Mouse (Mus musculus): ENCODE data around the gene Gm42688.

The Gm42688 gene

DNA sequence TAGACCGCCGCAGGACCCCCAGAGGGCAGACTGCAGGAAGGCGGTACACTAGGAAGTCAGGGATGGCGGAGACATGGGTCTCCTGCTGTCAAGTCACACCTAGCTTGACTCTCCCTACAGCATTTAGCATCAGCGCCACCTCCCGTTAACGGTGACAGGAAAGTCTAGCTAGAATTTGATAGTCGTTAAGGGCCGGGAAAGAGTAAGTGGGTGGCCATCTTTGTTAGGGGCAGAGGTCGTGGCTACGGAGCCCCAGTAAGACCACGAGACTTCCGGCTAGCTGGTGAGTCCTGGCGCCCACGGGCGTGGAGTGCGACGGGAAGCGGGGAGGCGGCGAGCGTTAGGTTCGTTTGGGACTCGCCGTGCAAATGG, at the start of gene Gm42688, which contains the start of gene Ccdc142:
Gene Gm42688 (plus strand): TSS at position 302 of the 372 bp plus-strand sequence.
Gene Ccdc142 (plus strand): TSS at position 286 of the 372 bp plus-strand sequence.
- DNase-seq: peak; percentile 87

DNA sequence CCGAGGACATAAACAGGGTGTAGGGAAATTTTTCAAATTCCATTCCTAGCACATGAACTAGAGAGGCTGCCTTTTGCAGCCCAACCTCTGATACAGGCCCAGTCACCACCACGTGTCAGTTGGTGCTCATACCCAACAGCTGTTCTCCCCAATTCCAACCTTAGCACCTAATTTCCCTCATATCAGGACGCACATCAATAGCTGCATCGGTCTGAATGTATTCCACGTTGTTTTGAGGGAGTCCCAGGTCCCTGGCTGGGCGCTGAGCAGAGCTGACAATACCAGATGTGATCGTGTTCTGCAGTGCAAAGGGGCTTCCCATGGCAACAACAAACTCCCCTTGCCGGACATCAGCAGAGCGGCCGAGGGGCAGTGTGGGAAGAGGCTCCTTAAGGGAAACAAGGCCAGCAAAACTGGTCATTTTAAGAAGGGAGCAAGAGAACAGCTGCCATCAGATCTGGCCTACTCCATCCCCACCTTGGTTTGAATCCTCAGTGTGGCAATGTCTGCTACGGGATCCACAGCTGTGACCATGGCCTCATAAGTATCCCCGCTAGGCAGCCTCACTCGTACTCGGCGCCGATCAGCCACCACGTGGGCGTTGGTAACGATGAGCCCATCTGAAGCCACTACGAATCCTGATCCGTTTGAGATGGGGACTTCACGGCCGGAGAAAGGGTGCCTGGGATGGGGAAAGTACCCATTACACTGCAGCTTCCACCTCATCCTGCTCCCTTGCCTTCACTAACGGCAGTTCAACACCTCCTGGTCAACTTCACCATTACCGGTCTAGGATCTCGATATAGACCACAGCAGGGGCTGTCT, 48.1 kb upstream of the Gm42688 start:
- DNase-seq: peak; percentile 36

DNA sequence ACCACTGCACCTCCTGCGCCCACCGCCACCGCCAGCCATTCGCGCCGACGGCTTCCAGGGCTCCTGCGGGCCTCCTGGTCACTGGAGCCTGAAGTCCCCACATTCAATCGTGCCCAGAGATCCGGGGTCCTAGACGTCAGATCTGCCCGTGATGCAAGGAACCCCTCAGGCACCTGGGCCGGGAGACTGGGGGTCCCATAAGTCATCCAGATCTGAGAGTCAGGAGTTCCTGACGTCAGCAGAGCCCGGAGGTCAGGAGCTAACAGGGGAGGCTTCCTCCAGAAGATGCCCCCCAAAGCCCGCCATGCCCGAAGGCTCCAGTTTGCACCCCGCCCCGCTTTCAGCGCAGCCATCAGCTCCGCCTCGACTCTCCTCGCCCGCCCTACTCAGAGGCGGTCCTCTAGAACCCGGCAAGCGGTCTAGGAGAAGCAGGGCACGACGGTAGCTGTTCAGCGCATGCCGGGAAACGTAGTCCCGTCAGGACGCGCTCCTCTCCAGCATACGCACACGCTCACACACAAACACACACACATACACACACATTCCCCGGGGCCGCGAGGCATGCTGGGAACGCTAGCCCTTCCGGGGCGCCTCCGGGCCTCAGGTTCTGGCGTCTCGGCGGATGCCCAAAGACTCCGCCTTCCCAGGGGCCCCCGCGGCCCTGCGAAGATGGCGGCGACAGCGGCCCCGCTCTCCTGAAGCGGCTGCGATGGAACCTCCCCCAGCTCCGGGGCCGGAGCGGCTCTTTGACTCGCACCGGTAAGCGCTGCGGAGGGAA, 47.2 kb upstream of the Gm42688 start, which contains the start of gene Aup1:
Gene Aup1 (plus strand): TSS at position 448 of the 778 bp plus-strand sequence.
- DNase-seq: peak; percentile 95

DNA sequence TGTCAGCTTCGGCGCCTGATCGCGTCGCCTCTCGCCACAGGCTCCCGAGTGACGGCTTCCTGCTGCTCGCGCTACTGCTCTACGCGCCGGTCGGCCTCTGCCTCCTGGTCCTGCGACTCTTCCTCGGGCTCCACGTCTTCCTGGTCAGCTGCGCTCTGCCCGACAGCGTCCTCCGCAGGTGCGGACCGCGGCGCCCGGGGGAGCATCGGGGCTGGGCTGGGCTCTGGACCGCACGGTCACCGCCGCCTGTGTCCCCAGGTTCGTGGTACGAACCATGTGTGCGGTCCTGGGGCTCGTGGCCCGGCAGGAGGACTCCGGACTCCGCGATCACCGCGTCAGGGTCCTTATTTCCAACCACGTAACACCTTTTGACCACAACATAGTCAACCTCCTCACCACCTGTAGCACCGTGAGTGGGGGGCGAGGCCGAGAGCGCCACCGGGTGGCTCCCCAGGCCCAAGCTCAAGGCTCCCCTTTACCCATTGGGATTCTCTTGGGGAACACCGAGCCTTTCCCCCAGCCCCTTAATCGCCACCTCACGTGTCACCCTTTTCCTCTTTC, 46.5 kb upstream of the Gm42688 start, which contains the start of gene Htra2:
Gene Htra2 (minus strand): TSS at position 403 of the 561 bp plus-strand sequence.
- no peak for DNase-seq

DNA sequence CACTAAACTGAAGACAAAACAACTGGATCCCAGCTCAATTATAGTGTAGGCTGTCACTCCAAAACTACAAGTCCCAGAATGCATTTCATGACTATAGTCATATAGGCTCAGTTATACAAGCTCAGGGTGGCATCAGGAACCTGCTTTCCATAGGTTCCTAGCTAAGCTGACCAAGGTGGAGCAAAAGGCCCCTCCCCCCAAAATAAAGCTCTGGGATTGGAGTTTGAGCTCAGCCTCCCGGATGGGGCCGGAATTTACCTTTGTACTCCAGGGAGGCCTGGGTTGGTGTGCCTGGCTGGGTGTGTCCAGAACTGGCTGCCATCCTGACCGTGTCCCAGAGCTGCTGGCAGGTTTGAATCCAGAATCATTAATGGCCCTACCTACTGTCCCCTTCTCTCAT, 43.6 kb upstream of the Gm42688 start, which contains the start of gene Dqx1:
Gene Dqx1 (plus strand): TSS at position 55 of the 400 bp plus-strand sequence.
- peak; percentile 24 for DNase-seq

DNA sequence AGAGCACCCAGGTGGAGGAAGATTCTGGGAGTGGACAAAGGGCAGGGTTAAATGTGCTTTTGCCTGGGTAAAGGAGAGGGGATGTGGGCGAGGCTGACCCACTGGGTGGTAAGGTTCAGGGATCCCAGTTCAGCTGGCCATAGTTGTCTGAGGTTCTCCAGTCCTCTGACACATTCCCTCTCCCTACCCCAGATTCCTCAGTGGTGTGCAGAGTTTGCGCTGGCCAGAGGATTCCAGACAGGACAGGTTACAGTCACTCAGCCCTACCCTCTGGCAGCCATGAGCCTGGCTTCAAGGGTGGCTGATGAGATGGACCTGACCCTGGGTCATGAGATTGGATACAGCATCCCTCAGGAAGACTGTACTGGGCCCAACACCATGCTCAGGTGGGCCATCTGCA, 42.7 kb upstream of the Gm42688 start:
- DNase-seq: no peak

DNA sequence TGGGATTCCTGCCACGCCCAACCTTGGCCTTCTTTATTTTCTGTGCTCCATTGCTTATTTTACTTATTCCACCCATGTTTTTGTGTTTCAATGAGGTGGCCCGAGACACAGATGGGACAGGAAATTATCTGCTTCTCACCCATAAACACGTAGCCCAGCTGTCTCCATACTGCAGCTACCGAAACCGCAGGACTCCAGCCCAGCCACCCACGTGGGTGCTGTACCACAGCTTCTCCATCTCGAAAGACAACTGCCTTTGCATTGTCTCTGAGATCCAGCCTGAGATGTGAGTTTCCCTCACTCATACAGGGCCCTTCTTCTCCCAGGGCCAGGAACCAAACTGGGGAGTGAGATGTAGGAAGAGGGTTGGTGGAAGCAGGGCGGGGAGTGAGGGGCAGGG, 35.4 kb upstream of the Gm42688 start:
- no peak for DNase-seq

DNA sequence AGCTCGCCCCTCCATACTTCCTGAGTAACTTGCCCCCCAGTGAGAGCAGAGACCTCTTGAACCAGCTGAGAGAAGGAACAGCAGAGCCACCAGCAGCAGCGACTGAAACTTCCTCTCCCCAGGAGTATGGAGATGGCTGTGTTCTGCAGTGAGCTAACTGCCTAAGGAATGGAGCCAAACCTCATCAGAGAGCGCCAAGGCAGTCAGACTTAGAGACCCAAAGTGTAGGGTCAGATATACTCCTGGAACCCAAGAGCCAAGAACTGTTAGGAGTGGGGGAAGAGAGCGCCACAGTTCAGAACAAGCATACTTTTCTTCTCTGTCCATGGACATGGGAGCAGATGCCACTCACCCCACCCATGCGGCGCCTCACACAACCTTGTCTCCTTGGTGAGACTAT, 35.0 kb upstream of the Gm42688 start:
- DNase-seq: no peak

DNA sequence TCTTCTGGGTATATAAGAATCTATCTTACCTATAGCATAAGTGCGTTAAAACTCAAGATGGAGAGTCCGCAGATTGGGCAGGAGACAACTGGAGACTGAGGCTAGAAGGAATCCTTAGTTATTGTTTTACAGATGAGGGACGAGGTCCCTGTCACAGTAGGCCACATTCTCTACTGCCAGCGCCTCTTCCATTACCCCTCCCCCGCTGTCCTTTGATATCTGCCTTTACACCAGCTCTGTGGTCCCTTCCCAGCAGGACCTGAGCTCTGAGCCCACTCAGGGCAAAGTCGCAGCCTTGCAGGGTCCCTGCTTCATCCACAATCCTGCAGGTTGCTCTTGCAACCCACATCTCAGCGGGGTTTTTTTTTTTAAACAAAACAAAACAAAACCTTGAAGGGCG, 33.2 kb upstream of the Gm42688 start:
- no peak for DNase-seq

DNA sequence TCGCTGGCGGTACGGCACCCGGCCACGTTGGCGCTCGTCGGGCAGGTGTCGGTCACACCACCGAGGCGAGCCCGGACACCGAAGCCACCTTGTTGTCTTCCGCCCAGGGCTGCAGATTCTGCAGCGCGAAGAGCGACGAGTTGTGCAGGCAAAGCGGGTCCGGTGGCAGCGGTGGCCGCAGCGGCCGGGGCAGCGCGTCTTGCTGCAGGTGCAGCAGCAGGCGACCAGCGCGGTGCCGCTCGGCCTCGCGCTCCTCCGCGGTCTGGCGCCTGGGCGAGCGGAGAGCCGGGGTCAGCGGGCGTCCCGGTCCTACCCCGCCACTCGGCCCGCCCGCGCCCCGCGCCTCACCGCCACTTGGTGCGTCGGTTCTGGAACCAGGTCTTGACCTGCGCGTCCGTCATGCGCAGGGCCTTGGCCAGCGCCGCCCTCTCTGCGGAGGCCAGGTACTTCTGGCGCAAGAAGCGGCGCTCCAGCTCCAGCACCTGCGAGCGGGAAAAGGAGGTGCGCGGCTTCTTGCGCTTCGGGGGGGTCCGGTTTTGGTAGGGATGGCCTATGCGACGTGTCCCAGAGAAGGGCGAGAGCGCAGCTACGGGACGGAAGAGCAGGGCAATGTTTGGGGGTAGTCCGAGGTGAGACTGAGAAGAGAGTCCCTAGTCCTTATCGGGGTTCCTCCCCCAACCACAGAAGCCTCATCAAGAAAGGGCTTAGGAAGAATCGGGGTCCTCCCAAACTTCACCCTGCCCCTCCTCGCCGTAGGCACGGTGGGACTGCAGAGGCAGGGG, 32.5 kb upstream of the Gm42688 start:
- DNase-seq: no peak

DNA sequence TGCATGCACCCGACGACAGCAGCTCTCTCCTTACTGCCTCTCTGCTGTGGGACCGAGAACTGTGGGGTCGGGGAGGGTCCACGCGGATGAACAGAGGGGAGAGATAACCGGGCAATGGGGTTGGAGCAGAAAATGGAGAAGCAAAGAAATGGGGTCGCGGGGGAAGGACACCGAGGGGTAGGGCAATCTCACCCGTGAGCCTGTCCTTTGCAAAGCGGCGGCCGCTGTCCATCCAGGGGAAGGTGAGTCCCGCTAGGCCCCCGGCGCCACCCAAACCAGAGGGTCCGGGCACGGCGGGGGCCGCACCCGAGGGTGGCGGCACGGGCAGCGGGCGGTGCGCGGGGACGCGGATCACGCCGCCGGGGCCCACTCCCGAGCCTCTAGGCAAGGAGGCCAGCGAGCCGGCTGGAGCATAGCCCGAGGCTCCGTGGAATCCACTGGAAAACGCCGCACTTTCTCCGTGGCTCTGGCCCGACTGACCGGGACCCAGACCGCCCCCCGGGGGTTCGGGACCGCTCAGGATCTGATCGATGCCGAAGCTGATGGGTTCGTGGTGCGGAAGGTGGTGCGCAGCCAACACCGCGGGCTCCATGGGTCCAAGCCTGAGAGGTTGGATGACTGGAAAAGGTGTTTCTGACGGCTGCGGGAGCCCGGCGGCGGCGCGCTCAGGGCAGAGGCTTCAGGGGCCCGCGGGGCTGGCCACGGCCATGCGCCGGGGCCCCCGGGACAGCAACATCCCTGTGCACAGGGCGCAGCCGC, 31.8 kb upstream of the Gm42688 start:
- DNase-seq: peak; percentile 28

DNA sequence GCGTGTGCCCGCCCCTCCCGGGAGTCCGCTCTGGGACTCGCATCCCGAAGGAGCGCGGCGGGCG, 31.3 kb upstream of the Gm42688 start, which contains the start of gene Tlx2:
Gene Tlx2 (minus strand): TSS at position 47 of the 64 bp plus-strand sequence.
- DNase-seq: no peak

DNA sequence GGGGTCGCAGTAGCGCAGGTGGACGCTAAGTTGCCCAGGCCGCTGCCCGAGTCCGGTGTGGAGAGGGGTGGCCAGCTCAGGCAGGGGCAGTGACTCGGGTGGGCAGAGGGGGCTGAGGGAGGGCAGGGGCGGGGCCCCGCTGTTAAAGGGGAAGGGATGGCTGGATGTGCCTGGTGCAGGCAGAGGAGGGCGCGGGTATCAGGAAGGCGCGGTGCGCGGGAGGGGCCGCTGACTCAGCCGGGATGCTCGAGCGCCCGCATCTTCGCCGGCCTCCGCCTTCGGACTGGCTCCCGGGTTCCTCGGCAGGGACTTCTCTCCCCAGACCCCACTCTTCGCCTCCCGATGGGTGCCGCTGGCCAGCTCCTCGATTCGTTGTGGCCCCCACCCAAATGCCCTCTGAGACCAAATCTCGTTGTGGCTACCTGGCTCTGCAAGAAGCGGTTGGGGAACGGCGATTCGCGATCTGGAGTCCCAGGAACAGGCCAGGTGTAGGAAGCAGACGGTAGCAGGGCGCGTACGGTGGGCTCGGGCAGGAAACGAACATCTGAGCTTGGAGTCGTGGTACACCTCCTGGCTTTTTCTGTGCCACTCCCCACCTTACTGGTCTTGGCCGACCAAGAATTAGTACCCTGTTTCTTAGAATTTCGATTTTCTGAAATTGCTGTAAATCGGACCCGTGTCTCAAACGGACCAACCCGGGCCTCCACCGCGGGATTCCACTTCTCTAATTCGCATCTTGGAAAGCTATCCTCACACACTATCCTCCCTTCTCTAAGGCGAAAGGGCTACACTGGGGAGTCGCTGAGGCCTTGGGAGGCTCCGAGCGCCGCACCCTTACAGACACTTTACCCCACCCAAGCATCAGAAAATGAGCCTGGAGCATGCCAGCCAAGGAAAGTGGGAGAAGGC, 30.9 kb upstream of the Gm42688 start:
- DNase-seq: peak; percentile 50

DNA sequence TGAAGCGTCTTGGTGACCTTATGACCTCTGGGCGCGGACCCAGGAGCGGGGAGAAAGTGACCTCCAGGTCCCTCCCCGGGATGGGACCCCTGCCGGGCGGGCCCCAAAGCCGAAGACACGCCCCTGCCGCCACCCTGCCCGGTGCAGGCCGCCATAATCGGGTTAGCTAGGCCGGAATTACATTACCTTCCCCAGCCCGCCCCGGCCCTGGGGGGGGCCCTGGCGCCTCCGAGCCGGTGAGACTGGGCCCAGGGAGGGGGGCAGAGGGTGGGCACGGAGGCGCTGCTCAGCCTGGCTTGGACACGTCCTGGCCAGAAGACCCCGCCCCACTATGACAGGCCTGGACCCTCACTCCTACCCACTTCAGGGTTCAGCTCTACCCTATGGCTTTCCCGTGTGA, 30.2 kb upstream of the Gm42688 start:
- DNase-seq: peak; percentile 30

DNA sequence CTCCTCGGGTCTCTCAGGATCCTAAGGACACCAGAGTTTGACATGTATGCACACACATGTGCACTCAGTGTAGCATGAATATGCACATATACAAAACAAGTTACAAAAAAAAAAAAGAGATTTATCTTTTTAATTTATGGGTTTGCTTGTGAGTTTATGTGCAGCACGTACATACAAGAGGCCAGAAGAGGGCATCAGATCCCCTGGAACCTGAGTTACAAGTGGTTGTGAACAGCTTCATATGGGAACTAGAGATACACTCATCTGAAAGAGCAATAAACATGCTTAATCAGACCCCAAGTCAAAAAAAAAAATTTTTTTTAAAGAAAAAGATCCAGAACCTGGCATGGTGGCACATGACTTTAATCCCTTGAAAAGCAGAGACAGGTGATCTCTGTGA, 26.4 kb upstream of the Gm42688 start:
- DNase-seq: no peak

DNA sequence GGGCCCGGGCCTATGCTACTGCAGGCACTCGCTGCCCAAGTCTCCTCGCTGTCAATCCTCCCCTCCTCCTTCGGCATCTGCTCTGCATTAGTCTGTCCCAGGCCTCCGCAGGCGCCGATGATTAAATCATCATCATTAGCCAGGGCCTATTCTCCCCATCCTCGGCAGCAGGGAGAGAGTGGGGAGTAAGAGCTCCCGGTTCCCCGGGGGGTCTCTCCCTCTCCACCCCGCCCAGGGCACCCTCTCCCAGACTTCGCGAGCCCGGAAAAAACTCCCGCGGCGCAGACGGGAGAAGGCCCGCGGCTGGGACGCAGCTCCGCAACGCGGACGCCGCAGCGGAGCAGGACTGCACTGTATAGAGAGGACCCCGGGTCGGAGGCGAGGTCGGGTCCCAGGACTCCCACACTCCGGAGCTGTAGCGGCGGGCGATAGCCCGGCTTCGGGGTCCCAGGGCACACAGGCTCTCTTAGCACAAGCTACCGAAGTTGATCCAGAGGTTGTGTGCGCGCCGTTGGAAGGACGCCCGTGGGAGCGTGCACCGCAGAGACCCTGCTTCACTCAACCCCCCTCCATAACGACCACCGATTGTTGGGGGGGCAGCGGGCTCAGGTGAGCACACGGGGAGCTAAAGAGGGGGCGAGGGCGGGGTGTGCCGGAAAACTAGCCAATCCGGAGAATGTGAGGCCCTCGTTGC, 23.6 kb upstream of the Gm42688 start, which contains the start of gene Pcgf1:
Gene Pcgf1 (plus strand): TSS at position 240 of the 694 bp plus-strand sequence.
- no peak for DNase-seq

DNA sequence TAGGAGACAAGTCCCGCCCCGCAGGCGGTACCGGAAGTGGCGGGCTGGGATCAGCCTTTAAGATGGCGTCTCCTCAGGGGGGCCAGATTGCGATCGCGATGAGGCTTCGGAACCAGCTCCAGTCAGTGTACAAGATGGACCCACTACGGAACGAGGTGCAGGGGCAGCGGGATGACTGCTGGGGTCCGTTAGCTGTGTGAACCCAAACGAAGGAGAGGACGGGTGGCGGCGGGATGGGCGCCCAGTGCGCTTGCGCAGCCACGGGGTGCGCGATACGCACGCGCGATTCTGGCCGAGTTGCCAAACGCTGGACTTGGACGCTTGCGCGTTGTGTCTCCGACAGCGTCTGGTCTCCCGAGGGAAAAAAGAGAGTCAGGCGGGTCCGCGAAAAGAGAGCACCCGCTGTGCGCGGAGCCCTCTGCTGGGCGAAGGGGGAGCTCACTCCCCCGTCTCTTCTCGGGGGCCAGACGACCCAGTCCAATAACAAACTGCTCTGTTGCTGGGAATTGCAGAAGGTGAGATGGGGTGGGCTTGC, 23.0 kb upstream of the Gm42688 start:
- DNase-seq: peak; percentile 100

DNA sequence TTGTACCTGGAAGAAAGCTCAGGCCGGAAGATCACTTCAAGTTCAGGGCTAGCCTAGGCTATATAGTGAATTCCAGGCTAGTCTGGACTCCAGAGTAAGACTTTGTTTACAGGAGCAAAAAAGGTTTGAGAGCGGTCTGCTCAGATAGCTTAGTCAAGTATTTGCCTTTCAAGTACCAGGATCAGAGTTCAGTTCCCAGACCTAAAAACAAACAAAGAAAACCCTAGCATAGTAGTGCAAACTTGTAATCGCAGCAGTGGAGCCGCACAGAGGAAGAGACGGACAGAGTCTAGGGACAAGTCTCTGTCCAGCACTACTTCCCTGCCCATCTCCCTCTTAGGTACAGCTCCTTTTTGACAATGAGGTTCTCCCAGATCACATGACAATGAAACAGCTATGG, 21.2 kb upstream of the Gm42688 start:
- no peak for DNase-seq

DNA sequence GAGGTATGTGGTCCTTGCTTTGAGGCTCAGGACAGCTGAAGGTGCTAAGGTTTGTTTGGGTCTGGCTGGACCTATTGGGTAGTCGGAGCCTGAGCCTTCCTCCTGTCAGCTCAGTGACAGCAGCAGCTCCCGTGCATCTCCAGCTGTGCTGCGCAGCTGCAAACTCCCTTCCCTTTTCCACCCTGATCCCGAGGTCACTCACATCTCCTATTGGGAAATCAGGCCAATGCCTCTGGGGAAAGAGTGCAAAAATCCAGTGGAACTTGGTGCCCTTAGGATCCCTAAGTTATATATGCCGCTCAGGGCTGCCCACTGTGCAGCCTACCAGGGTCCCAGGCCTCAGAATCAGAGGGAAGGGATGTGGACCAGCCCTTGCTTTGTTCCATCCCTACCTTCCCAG, 17.9 kb upstream of the Gm42688 start:
- no peak for DNase-seq

DNA sequence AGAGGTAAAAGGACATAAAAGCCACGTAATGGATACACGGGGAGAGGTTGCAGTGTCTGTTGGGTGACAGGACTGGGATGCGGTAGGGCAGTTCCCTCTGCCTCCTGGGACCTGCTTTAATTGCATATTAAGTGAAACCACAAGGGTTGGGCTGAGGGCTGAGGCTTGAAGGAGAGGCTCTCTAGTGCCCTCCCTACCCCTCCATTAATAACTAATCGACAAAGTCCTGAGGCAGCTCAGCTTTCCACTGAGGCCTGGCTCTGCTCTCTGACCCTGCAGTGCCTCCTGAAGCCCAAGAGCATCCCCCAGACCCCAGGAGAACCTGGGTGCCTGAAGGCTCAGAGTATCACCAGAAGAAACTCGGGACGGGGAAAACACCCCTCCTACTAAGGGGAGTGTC, 16.9 kb upstream of the Gm42688 start:
- DNase-seq: no peak
